Mouse (Mus musculus) heart, adult 9 months (tissue): Measurements from ENCODE around the gene Snap47.

Source experiments
- DNase-seq, 2 experiments: peaks; one replicate each; pipeline ENCODE4 v3.0.0; 2022; ENCODE audit warnings: low spot score in 2 of 2

Snap47 gene

DNA sequence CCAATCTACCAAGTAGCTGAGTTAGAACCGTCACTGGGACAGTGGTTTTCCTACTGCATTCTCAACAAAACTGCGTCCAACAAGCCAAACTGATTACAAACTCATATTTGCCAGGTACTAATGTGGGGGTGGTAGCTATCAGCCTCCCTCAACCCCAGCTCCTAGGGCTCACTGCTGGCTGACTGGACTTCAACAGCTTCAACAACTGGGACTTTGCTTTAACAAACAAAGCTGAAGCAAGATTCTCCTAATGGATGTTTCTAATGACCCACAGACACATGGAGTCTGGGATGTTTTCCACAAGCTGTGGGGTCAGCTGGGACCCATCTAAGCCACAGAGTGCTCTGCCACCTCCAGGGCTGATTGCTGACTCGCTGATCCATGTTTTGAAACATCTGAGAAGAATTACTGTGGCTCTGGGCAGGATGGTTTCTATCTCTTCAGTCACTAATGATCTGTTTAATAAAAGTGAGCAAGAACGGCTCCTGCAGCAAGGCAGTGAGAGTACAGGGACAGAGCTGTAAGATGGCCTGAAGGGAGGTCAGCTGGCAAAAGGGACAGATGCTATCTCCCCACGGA lies 27.9 kb downstream of the Snap47 start:
- no peak for DNase-seq

DNA sequence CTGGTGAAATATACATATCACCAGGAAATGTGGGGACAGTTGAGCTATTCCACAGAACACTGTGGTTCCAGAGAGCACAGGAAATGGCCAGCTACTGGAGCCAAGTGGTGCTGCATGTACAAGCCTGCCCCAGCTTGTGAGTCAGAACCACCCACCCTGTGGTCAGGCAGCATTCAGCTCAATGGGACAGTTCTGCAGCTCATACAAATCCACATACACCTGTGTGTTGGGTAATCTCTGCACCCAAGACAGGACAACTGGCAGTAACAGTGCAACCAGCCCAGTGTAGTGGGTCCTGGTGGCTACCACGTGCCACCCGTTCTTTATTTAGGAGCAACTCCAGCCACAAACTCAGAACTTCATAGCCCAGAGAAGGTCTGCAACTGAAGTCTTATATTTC lies 29.0 kb downstream of the Snap47 start:
- DNase-seq = no peak

DNA sequence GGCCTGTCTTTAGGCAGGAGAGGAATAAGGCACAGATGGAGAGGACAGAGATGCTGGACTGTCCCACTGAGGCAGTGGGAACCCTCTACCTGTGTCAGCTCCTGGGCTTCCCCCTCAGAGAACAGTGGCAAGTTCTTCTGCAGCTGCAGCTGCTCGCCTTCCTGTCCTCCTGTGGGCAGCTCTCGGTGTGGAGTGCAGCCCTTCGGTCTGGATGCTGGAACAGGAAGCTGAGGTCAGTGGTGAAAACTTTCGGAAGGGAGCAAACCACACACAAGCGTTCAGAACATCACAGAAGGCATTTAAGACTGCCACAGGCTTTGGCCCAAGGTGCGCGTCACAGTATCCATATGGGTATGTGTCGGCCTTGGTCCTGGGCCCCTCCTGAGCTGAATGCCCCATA lies 29.6 kb downstream of the Snap47 start:
- peak in 1 of 2 experiments; percentile 25 for DNase-seq

DNA sequence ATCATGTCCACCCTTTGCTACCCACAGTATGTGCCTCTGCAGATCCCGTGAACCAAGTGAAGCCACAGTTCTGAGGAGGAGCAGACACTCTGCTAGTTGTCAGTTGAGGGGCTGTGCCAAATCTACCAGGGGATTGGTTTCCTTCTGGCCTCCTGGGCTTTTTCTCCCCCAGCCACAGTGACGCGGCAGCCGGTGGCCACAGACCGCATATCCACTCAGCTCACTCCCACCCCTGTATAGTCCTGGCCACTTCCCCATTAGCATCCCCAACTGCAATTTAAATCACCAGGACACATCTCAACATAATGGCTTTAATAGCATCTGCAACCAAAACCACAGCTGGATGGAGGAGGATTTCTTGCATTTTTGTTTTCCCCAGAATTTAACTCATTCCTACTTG lies 32.3 kb downstream of the Snap47 start:
- DNase-seq = no peak

DNA sequence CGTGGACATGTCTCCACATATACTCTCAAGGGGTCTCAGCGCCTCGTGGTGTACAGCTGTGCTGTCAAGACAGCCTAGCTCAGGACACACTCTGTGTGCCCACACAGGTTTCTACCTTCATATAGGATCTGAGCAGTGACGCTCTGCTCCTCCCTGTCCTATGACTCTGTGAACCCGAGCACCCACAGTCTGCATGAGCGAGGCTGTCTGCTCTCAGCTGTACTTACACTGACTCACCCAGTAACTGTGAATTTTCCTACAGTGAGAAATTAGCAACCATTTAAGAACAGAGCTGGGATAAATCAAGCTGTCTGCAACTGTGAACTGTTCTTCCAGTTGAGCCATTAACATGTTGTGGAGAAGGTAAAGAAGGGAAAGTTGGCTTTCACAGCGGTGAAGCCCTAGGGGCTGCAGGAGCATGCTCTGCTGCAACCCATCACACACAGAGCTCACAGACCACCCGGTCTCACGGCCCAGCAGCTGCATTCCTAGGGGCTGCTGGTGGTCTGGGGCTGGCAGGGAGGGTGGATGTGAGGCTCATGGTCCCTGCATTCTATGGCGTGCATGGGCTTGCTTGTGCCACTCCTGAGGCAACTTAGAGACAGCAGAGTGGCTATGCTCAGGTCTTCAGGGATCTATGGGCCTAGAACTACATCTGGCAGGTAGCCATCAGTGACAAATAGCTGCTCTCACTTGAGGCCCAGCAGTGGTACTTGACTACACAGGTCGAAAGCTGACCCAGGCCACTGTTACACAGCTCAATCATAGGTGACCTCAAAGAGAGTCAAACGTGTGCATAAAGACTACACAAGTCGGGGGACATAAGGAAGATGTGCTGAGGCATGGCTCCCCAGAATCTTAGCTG lies 37.8 kb downstream of the Snap47 start:
- DNase-seq = no peak

- DNase-seq = no peak
Observed at GRCm38 (mm10) chr11:59412058-59412457, 38.9 kb downstream of the Snap47 start.

GRCm38 (mm10) chr11:59410851-59411250 lies 40.1 kb downstream of the Snap47 start:
- no peak for DNase-seq

DNA sequence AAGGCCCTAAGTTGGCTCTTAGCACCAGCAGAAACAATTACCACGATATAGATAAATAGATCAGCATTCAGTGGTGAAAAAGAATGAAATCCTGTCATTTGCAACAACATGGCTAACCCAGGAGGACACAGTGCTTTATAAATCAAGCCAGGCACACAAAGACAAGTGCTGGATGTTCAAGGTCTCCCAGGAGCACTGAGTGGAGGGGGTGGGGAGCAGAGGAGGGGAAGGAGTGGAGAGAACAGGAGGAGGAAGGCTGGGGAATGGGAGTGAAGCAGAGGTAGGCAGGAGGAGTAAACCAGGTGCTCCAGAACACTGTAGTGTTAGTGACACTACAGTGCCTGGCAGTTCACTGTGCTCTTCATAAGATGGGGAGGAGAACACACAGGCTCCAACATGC lies 45.2 kb downstream of the Snap47 start:
- no peak for DNase-seq

GRCm38 (mm10) chr11:59400876-59401275 lies 50.1 kb downstream of the Snap47 start:
- DNase-seq = no peak

- no peak for DNase-seq
Observed at GRCm38 (mm10) chr11:59399830-59400229, 51.2 kb downstream of the Snap47 start.

DNA sequence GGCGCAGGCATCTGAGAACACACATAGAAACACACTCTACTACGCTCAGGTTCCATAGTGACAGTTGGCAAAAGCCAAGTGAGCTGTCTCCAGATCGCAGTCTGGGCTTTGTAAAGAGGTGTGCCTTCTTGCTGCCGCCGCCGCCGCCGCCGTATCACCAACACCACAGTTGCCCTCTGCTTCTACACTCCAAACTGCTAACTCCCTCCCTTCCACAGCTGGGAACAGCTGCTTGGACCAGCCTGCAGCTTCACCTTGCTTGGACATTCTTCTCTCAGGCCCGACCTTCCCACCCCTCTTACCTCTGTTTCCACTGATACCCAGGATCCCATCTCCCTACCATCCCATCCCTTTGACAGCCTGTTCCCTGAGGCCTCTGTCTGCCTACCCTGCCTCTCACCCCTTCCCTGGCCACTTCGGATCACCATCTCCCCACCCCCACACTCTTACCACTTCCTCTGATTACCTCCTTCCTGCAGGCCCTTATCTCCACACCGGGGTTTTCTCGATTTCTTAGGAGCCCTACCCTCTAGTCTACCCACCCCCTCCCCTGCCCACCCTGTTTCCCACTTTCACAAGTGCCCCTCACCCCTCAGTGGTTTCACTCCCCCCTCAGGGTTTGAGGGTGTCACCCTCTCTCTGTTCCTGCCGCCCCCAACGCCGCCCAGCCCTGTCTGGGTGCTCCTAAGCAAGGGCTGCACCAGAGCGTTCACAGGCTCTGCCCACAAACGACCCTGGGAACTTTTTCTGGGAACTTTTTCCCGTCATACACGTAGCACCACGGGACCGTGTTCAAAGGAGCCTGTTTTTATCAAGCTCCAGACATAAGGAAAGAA lies 53.2 kb downstream of the Snap47 start:
- DNase-seq = no peak

- no peak for DNase-seq
Observed at GRCm38 (mm10) chr11:59394451-59394850, 56.5 kb downstream of the Snap47 start.

GRCm38 (mm10) chr11:59393591-59393990 lies 57.4 kb downstream of the Snap47 start:
- peak in 1 of 2 experiments; percentile 24 for DNase-seq

GRCm38 (mm10) chr11:59392300-59392699 lies 58.7 kb downstream of the Snap47 start:
- DNase-seq = no peak

GRCm38 (mm10) chr11:59390470-59390869 lies 60.5 kb downstream of the Snap47 start:
- no peak for DNase-seq

DNA sequence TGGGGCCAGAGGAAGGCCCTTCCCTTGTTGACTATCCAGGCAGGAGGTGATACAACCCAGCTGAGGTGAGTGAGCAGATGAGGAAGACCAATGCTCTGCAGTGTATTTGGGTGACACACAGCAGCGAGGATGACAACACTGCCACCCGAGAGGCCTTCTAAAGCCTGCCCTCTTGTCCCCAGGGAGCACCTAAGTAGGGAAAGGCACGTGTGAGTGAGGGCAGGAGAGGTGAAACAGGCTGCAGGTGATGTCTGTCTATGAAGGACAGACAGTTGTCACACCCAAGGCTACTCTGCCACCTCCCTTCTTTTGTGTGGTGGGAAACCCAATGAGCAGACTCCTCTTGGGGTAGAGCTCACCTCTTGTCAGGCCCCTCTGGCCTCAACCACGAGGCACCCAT lies 61.4 kb downstream of the Snap47 start:
- DNase-seq = no peak

DNA sequence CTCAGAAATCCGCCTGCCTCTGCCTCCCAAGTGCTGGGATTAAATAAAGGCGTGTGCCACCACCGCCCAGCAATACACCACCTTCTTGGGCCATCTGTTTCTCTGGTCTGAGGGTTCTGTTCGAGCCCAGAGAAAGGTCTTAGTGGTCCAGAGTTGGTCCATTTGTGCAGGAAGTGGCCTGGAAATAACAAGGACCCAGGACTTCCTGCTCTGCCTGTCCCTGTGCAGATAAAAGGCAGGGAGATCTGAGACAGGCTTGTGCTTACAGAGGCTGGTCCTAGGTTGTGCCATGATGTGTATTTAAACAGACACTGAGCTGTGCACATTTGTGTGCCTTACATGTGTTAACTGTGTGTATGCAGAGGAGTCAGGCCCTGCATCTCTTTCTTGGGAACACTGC lies 62.2 kb downstream of the Snap47 start:
- no peak for DNase-seq

GRCm38 (mm10) chr11:59387471-59387870 lies 63.5 kb downstream of the Snap47 start:
- no peak for DNase-seq

- no peak for DNase-seq
Observed at GRCm38 (mm10) chr11:59385123-59385522, 65.9 kb downstream of the Snap47 start.

DNA sequence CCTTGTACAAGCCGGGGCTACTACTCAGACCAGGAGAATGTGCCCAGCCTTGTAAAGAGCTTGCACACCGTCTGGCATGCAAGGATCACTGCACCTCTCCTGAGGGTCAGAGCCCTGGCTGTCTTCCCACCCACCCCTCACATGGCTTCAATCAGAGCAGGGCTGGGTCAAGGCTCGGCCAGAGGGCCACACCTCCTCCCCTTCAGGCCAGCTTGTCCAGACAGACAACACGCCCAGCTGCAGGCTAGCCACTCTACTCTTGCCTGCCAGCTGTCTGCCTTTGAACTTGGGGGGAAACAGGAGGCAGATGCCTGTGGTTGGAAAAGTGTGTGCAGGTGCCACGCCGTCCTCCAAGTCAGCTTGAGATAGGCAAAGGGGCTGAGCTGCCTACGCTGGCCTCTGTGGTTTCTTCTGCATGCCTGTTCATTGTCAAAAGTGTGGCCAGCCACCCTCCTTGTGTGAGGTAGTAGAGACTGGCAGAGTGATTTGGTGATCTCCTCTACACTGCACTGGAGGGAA lies 66.5 kb downstream of the Snap47 start:
- no peak for DNase-seq

DNA sequence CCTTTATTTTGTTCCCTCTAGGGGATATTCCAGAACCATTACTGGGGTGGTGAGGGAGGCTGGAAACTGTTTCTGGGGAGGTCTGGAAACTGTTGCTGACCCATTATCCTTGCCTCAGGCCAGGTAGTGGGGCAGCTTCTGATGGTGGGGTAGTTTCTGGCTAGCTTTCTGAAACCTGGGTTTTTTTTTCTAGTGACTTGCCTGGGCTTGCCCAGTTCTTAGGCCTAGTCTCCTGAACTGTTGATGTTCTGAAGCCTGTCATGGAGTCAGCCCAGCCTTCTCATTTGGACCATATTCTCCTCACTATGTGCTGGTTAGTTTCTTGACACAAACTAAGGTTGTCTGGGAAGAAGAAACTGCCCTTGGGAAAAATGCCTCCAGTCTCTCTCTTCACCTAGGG lies 71.4 kb downstream of the Snap47 start:
- no peak for DNase-seq

DNA sequence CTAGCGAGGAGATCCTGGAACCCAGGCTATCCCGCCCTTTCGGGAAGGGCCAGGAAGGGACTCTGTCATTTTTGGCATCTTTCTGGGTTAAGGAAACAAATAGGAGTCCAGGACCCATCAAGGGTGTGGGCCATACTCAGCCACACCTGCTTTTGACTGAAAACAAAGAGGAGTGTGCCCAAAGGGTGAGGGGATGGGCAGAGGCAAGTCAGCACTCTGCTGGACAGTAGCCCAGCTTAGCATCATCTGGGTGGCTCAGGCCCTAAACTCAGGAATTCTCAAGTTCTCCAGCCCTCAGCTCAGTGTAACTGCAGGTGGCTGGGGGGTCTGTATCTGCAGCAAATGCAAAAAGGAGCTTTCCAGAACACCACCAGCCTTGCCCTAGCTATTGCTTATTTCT lies 73.0 kb downstream of the Snap47 start:
- DNase-seq = no peak
